Mouse (Mus musculus): ENCODE measurements at regions not wholly inside any gene's neighbourhood (a gene's known extent, or its start where the extent isn't known, plus 50 kb on each side); places are given as distances from the start of the nearest gene placed in this dataset.

GRCm38 (mm10) chr16:12770482-12770881 is 339.0 kb upstream of the Ercc4 start:
- TF ChIP-seq POLR2A (IDR thresholded peaks at IDR 0.05; ENCODE audit: borderline replicate concordance, extremely low read depth, low read depth, low read length) (no peak), CTCF (IDR thresholded peaks at IDR 0.05; ENCODE audit: insufficient read depth, low read length) (no peak)

Measured in lung, adult 2 months (tissue).